Mouse (Mus musculus) kidney, adult 11 months (tissue): ENCODE data around the gene Mapk10.
"Not testable (repeated sequence)": the region's sequence is repeated elsewhere in the genome, so short reads cannot be mapped to it uniquely, and the experiment has no call there.

Experiments
- DNase-seq: peaks from one replicate; pipeline ENCODE4 v3.0.0; 2022

Mapk10 gene

GRCm38 (mm10) chr5:102943864-102944630 lies 267.1 kb downstream of the Mapk10 start:
- DNase-seq, result not testable (repeated sequence)

GRCm38 (mm10) chr5:102930161-102930560 lies 281.0 kb downstream of the Mapk10 start:
- DNase-seq, result no peak

- DNase-seq, result no peak
Measured at GRCm38 (mm10) chr5:102926786-102927185, 284.3 kb downstream of the Mapk10 start.

- DNase-seq, result no peak
Measured at GRCm38 (mm10) chr5:102920199-102920598, 290.9 kb downstream of the Mapk10 start.

- DNase-seq, result no peak
Measured at GRCm38 (mm10) chr5:102905441-102906211, 305.5 kb downstream of the Mapk10 start.

- no peak for DNase-seq
Measured at GRCm38 (mm10) chr5:102904066-102904465, 307.1 kb downstream of the Mapk10 start.

- peak; percentile 89 for DNase-seq
Measured at GRCm38 (mm10) chr5:102903487-102903886, 307.6 kb downstream of the Mapk10 start.

GRCm38 (mm10) chr5:102901176-102901575 lies 310.0 kb downstream of the Mapk10 start:
- no peak for DNase-seq

GRCm38 (mm10) chr5:102899680-102900215 lies 311.4 kb downstream of the Mapk10 start:
- DNase-seq, result no peak

GRCm38 (mm10) chr5:102898301-102898700 lies 312.8 kb downstream of the Mapk10 start:
- DNase-seq, result no peak

GRCm38 (mm10) chr5:102892226-102892625 lies 318.9 kb downstream of the Mapk10 start:
- no peak for DNase-seq

- DNase-seq, result no peak
Measured at GRCm38 (mm10) chr5:102889163-102889488, 322.0 kb downstream of the Mapk10 start.

GRCm38 (mm10) chr5:102888482-102889162 lies 322.5 kb downstream of the Mapk10 start:
- DNase-seq, result no peak

GRCm38 (mm10) chr5:102875628-102876027 lies 335.5 kb downstream of the Mapk10 start:
- DNase-seq, result no peak

GRCm38 (mm10) chr5:102874605-102875298 lies 336.4 kb downstream of the Mapk10 start:
- DNase-seq, result peak; percentile 75

GRCm38 (mm10) chr5:102872996-102873395 lies 338.1 kb downstream of the Mapk10 start:
- DNase-seq, result not testable (repeated sequence)

- no peak for DNase-seq
Measured at GRCm38 (mm10) chr5:102868196-102868595, 342.9 kb downstream of the Mapk10 start.

- DNase-seq, result no peak
Measured at GRCm38 (mm10) chr5:102859749-102860148, 351.4 kb downstream of the Mapk10 start.

- no peak for DNase-seq
Measured at GRCm38 (mm10) chr5:102858047-102858446, 353.1 kb downstream of the Mapk10 start.
